Mouse (Mus musculus) testis, adult 2 months (tissue): ENCODE data around the gene Acsl5.

Source experiments
- CTCF ChIP-seq: fragments of 200-500 bp; IDR thresholded peaks from 2 replicates; pipeline ENCODE4 v1.5.1; 2012; ENCODE audit warnings: low read depth, mild to moderate bottlenecking, inconsistent platforms, low read length, moderate library complexity; ENCODE audit not compliant: control insufficient read depth, insufficient read depth, insufficient replicate concordance
- POLR2A ChIP-seq: fragments of 200-500 bp; IDR thresholded peaks from 2 replicates; pipeline ENCODE4 v1.6.1; 2012; ENCODE audit warnings: low read depth, mild to moderate bottlenecking, inconsistent platforms, low read length, moderate library complexity; ENCODE audit not compliant: control insufficient read depth

- TF ChIP-seq CTCF = no peak
- TF ChIP-seq POLR2A = no peak
Measured at GRCm38 (mm10) chr19:55219359-55219758, 32.4 kb upstream of the Acsl5 start.
